Mouse (Mus musculus) ES-E14 (cell line): ENCODE data around the gene Treh. TPM values are rescaled to one million over a fixed set of nuclear protein-coding genes. Genes with fewer than 3 reads are reported as not detected.

Experiments used
- DNase-seq: peaks from one replicate; pipeline ENCODE4 v3.0.0-alpha.2; 2013; ENCODE audit warnings: low read depth, low spot score
- H3K27ac ChIP-seq: 2 replicates; pipeline ENCODE4 v1.5.1; 2012; ENCODE audit warnings: low read depth, mild to moderate bottlenecking, low read length, moderate library complexity, mixed read lengths; ENCODE audit not compliant: poor library complexity, insufficient read depth, severe bottlenecking
- H3K36me3 ChIP-seq: 2 replicates; pipeline ENCODE4 v1.6.1; 2012; ENCODE audit warnings: mild to moderate bottlenecking, low read length, moderate library complexity, mixed read lengths; ENCODE audit not compliant: control insufficient read depth, poor library complexity, insufficient read depth, severe bottlenecking
- H3K4me1 ChIP-seq, 2 experiments: fragments of 150-350 bp in 1 of 2; sonication (generic) in 1 of 2; 2 replicates each; pipeline ENCODE4 v1.6.1; 2012; ENCODE audit warnings: low read length in 2 of 2, mild to moderate bottlenecking in 1 of 2, mixed read lengths in 1 of 2; ENCODE audit not compliant: control insufficient read depth in 2 of 2, insufficient read depth in 2 of 2, poor library complexity in 1 of 2
- H3K4me3 ChIP-seq, 2 experiments: fragments of 150-350 bp in 1 of 2; sonication (generic) in 1 of 2; 2 replicates each; pipeline ENCODE4 v1.5.1; 2012; ENCODE audit warnings: low read length in 2 of 2, low read depth in 1 of 2, mild to moderate bottlenecking in 1 of 2, mixed read lengths in 1 of 2; ENCODE audit not compliant: insufficient read depth in 1 of 2, poor library complexity in 1 of 2, severe bottlenecking in 1 of 2
- H3K9ac ChIP-seq: 2 replicates; pipeline ENCODE4 v1.6.1; 2012; ENCODE audit warnings: low read depth, mild to moderate bottlenecking, low read length, mixed read lengths; ENCODE audit not compliant: poor library complexity, insufficient read depth, severe bottlenecking
- H3K9me3 ChIP-seq: fragments of 150-350 bp; sonication (generic); 2 replicates; pipeline ENCODE4 v1.6.1; 2012; ENCODE audit warnings: low read depth, mild to moderate bottlenecking, low read length; ENCODE audit not compliant: control insufficient read depth, insufficient read depth
- CHD2 ChIP-seq: IDR thresholded peaks from 2 replicates; pipeline ENCODE4 v1.6.1; 2014; ENCODE audit warnings: mild to moderate bottlenecking, low read depth, low read length, inconsistent platforms
- HCFC1 ChIP-seq: IDR thresholded peaks from 2 replicates; pipeline ENCODE4 v1.6.1; 2012; ENCODE audit warnings: low read length, inconsistent platforms, borderline replicate concordance; ENCODE audit not compliant: insufficient read depth
- MAFK ChIP-seq: IDR thresholded peaks from 2 replicates; pipeline ENCODE4 v1.6.1; 2014; ENCODE audit warnings: mild to moderate bottlenecking, low read depth, low read length, inconsistent platforms; ENCODE audit not compliant: insufficient read depth
- ZC3H11A ChIP-seq: IDR thresholded peaks from 2 replicates; pipeline ENCODE4 v1.6.1; 2012; ENCODE audit warnings: low read depth, mild to moderate bottlenecking, inconsistent platforms, low read length, borderline replicate concordance
- ZNF384 ChIP-seq: IDR thresholded peaks from 2 replicates; pipeline ENCODE4 v1.6.1; 2012; ENCODE audit warnings: low read depth, low read length, inconsistent platforms
- in situ Hi-C, 2 experiments: fragments of 600-800 bp; cut with MboI; formaldehyde crosslinking; loops; one replicate each; pipeline ENCODE4 v1.15.1; 2025; ENCODE audit warnings: low sequenced_read_pairs in 2 of 2, inconsistent platforms in 1 of 2; ENCODE audit not compliant: unreplicated experiment in 2 of 2
- total RNA-seq: library from RNA; depleted of rRNA; stranded (reverse); fragments of 300-350 nt; gene quantifications from 2 replicates; pipeline ENCODE4 v1.2.3, GENCODE M21; 2012

Gene Treh
- total RNA-seq, 1 experiment, result not detected

- Histone ChIP-seq H3K4me3 (no peak overlapping the region), H3K4me1 (peaks cover 0 to 2% of the 10 kb centered on the region in 2 experiments; a peak in 3 of 4 replicates), H3K36me3 (peaks cover 16% of the 10 kb centered on the region), H3K9me3 (no peaks in the 10 kb centered on the region), H3K27ac (no peak overlapping the region), H3K9ac (no peak overlapping the region)
- in situ Hi-C loops, result no loop called here
- TF ChIP-seq ZC3H11A (no peak), CHD2 (no peak), ZNF384 (no peak; the same call in 1 of the 2 replicates), HCFC1 (no peak), MAFK (no peak)
- DNase-seq, result no peak
Measured at GRCm38 (mm10) chr9:44640646-44641357, 32.2 kb upstream of the Treh start.

- Histone ChIP-seq H3K4me3 (no peak overlapping the region), H3K27ac (no peak overlapping the region), H3K9ac (no peak overlapping the region), H3K36me3 (peaks cover 12% of the 10 kb centered on the region), H3K4me1 (peaks cover 0 to 7% of the 10 kb centered on the region in 2 experiments; a peak in 3 of 4 replicates), H3K9me3 (no peaks in the 10 kb centered on the region)
- no peak for TF ChIP-seq MAFK
- TF ChIP-seq ZNF384, result no peak
- TF ChIP-seq CHD2, result no peak
- no peak for TF ChIP-seq HCFC1
- TF ChIP-seq ZC3H11A, result no peak
- DNase-seq, result no peak
- in situ Hi-C loops, result no loop called here
Measured at GRCm38 (mm10) chr9:44641616-44642015, 31.4 kb upstream of the Treh start.

GRCm38 (mm10) chr9:44643103-44643502 is 29.9 kb upstream of the Treh start:
- Histone ChIP-seq H3K9me3 (no peaks in the 10 kb centered on the region), H3K36me3 (peaks cover 4% of the 10 kb centered on the region), H3K27ac (no peak overlapping the region), H3K4me1 (peaks cover 0 to 7% of the 10 kb centered on the region in 2 experiments; a peak in 3 of 4 replicates), H3K9ac (no peak overlapping the region), H3K4me3 (no peak overlapping the region)
- TF ChIP-seq ZNF384, result no peak
- TF ChIP-seq ZC3H11A, result no peak
- TF ChIP-seq CHD2, result no peak
- no peak for TF ChIP-seq MAFK
- no peak for DNase-seq
- in situ Hi-C loops, result no loop called here

- Histone ChIP-seq H3K4me1 (peaks cover 0 to 7% of the 10 kb centered on the region in 2 experiments; a peak in 2 of 4 replicates), H3K9me3 (no peaks in the 10 kb centered on the region), H3K4me3 (no peak overlapping the region), H3K27ac (no peak overlapping the region), H3K9ac (no peak overlapping the region), H3K36me3 (no peaks in the 10 kb centered on the region; the same call in 1 of the 2 replicates)
- DNase-seq, result no peak
- TF ChIP-seq ZNF384, result no peak
- TF ChIP-seq MAFK, result no peak
- no peak for TF ChIP-seq HCFC1
- TF ChIP-seq CHD2, result no peak
- TF ChIP-seq ZC3H11A, result no peak
- in situ Hi-C loops, result no loop called here
Measured at GRCm38 (mm10) chr9:44644186-44644585, 28.8 kb upstream of the Treh start.

GRCm38 (mm10) chr9:44645481-44645880 is 27.6 kb upstream of the Treh start:
- peaks cover 0 to 7% of the 10 kb centered on the region in 2 experiments; a peak in 2 of 4 replicates for H3K4me1 ChIP-seq
- DNase-seq, result no peak
- in situ Hi-C loops, result no loop called here

More at GRCm38 (mm10) chr9:44645481-44645880, 27.6 kb upstream of the Treh start:
- no peak for TF ChIP-seq CHD2
- no peak for TF ChIP-seq ZNF384
- no peak for TF ChIP-seq HCFC1
- TF ChIP-seq ZC3H11A, result no peak
- no peak for TF ChIP-seq MAFK
- Histone ChIP-seq H3K27ac (no peak overlapping the region), H3K9ac (no peak overlapping the region), H3K4me3 (no peak overlapping the region), H3K9me3 (no peaks in the 10 kb centered on the region), H3K36me3 (no peaks in the 10 kb centered on the region)
